Mouse (Mus musculus): ENCODE measurements around the gene E2f2. TPM values are rescaled to one million over a fixed set of nuclear protein-coding genes. Genes with fewer than 3 reads are reported as not detected.

The E2f2 gene
- polyA plus RNA-seq, 1 experiment from 2014 or later, result 5.5 TPM

- H3K4me2 ChIP-seq, result no peak overlapping the region
- H3K4me3 ChIP-seq (ENCODE audit: low read depth, low read length), result no peak overlapping the region
- peak; percentile 82 for TF ChIP-seq CTCF (IDR thresholded peaks at IDR 0.05; ENCODE audit: low read depth)
- no peaks in the 10 kb centered on the region; the same call in 1 of the 2 replicates for H3K9me3 ChIP-seq (ENCODE audit: low read depth, low read length)
- H3K9ac ChIP-seq, result no peak overlapping the region
- H3K36me3 ChIP-seq (ENCODE audit: insufficient read depth), result peaks cover 15% of the 10 kb centered on the region
- H3K4me1 ChIP-seq (ENCODE audit: insufficient read depth), result peaks cover 23% of the 10 kb centered on the region
- WGBS, result 35% methylated on average over 3 of the region's 3 CpGs
- no peak overlapping the region for H3K27ac ChIP-seq (ENCODE audit: low read depth)
- no peak for ATAC-seq (ENCODE audit: insufficient read depth)
- no peaks in the 10 kb centered on the region for H3K27me3 ChIP-seq (ENCODE audit: insufficient read depth, low read length)
- peak; percentile 83 for DNase-seq
These were observed 22.5 kb upstream of the E2f2 start for GRCm38 (mm10) chr4:136149734-136150133.

DNA sequence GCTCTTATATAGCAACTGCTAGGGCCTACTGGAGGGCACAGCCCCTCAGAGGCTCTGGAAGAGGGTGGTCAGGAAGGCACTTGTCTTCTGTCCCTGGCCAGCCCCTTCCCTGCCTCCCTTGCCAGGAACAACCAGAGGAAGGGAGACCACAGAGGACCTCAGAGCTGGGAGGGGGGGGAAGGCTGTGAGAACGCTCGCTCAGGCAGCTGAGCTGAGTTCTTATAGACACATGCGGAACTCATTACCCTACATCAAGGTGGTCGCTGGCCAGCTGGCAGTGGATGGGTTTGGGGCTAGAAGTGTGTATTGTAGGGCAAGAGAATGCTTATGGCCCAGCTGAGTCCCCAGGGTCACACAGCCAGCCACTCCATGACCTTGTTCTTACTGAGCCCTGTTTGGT is 21.6 kb upstream of the E2f2 start:
- Histone ChIP-seq H3K4me2 (no peak overlapping the region), H3K27ac (ENCODE audit: low read depth) (no peak overlapping the region), H3K36me3 (ENCODE audit: insufficient read depth) (peaks cover 8% of the 10 kb centered on the region), H3K4me1 (ENCODE audit: insufficient read depth) (peaks cover 22% of the 10 kb centered on the region), H3K27me3 (ENCODE audit: insufficient read depth, low read length) (no peaks in the 10 kb centered on the region), H3K9ac (no peak overlapping the region), H3K4me3 (ENCODE audit: low read depth, low read length) (no peak overlapping the region), H3K9me3 (ENCODE audit: low read depth, low read length) (no peaks in the 10 kb centered on the region; the same call in 1 of the 2 replicates)
- no peak for TF ChIP-seq CTCF (IDR thresholded peaks at IDR 0.05; ENCODE audit: low read depth)
- 64% methylated on average over 4 of the region's 4 CpGs for WGBS
- ATAC-seq (ENCODE audit: insufficient read depth) (no peak), DNase-seq (no peak)

GRCm38 (mm10) chr4:136152821-136153220 is 19.4 kb upstream of the E2f2 start:
- Histone ChIP-seq H3K27me3 (ENCODE audit: insufficient read depth, low read length) (no peaks in the 10 kb centered on the region), H3K9ac (no peak overlapping the region), H3K36me3 (ENCODE audit: insufficient read depth) (no peaks in the 10 kb centered on the region), H3K27ac (ENCODE audit: low read depth) (peak overlapping the region; percentile 50; the same call in 1 of the 2 replicates), H3K4me1 (ENCODE audit: insufficient read depth) (peaks cover 4% of the 10 kb centered on the region; the same call in 1 of the 2 replicates), H3K9me3 (ENCODE audit: low read depth, low read length) (no peaks in the 10 kb centered on the region; the same call in 1 of the 2 replicates), H3K4me2 (no peak overlapping the region), H3K4me3 (ENCODE audit: low read depth, low read length) (no peak overlapping the region)
- 81% methylated on average over 4 of the region's 4 CpGs for WGBS
- ATAC-seq (ENCODE audit: insufficient read depth) (no peak), DNase-seq (peak; percentile 59)
- peak; percentile 59 for TF ChIP-seq CTCF (IDR thresholded peaks at IDR 0.05; ENCODE audit: low read depth)

DNA sequence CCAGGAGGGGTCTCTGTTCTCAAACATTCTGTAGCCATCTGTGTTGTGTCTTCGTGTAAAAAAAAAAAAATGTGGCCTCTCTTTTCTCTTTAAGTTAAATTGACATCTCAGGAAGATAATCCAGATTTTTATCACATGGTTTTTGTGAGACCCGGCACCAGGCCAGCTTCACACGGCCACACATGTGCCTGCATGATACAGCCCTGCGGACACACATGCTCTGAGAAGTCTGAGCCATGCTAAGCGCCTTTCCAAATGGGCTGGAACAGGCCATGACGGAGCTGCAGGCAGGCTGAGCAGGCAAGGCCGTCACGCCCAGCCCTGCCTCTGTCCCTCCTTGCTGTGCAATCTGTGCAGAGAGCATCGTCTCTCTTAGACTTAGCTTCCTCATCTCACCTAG is 17.7 kb upstream of the E2f2 start:
- Histone ChIP-seq H3K27me3 (ENCODE audit: insufficient read depth, low read length) (no peaks in the 10 kb centered on the region), H3K4me1 (ENCODE audit: insufficient read depth) (no peaks in the 10 kb centered on the region), H3K36me3 (ENCODE audit: insufficient read depth) (no peaks in the 10 kb centered on the region), H3K9ac (no peak overlapping the region), H3K9me3 (ENCODE audit: low read depth, low read length) (no peaks in the 10 kb centered on the region; the same call in 1 of the 2 replicates), H3K4me2 (no peak overlapping the region), H3K27ac (ENCODE audit: low read depth) (no peak overlapping the region), H3K4me3 (ENCODE audit: low read depth, low read length) (no peak overlapping the region)
- DNase-seq (no peak), ATAC-seq (ENCODE audit: insufficient read depth) (no peak)
- WGBS, result 51% methylated on average over 9 of the region's 9 CpGs
- no peak for TF ChIP-seq CTCF (IDR thresholded peaks at IDR 0.05; ENCODE audit: low read depth)

DNA sequence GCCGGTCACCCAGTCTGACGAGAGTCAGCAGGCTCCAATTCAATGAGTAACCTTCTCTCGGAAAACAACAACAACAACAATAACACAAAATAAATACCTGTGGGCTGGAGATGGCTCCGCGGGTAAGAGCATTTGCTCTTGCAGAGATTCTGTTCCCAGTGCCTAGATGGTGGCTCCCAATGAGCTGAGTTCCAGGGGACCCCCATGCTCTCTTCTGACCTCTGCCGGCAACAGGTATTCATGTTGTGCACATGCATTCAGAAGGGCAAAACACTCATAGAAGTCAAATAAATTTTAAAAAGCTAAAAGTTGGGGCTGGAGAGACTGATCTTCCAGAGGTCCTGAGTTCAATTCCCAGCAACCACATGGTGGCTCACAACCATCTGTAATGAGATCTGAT is 13.7 kb upstream of the E2f2 start:
- no peaks in the 10 kb centered on the region for H3K27me3 ChIP-seq (ENCODE audit: insufficient read depth, low read length)
- DNase-seq, result no peak

DNA sequence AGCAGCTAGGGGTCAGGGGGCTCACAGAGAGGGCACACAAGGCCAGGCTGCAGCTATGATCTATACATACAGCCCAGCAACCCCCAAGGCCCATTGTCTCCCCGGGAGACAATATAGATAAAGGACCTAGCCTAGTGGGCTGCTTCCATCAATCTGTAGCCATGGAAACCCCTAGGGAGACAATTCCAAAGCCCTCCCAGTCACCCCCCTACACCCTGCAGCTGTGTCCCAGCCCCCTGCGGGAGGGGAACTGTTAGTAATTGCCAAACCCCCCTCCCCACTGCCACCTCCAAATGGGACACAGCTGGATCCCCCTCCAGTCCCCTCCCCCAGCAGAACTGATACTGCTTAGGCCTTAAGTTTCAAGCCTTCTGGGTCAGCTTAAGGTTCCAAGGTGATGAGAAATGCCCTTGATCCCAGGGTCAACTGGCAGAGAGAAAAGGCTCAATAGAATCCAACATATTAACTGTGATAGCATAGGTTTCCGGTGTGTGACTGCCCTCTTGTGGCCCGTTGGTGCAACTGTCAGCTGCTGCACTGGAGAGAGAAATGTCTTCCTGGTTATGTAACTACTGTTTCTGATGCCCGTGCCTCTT is 12.3 kb upstream of the E2f2 start:
- no peaks in the 10 kb centered on the region for H3K27me3 ChIP-seq (ENCODE audit: insufficient read depth, low read length)
- no peaks in the 10 kb centered on the region for H3K36me3 ChIP-seq (ENCODE audit: insufficient read depth)
- DNase-seq (peak; percentile 94), ATAC-seq (ENCODE audit: insufficient read depth) (peak; percentile 47; the same call in 1 of the 2 replicates)
- no peak overlapping the region for H3K4me3 ChIP-seq (ENCODE audit: low read depth, low read length)
- WGBS, result 12% methylated on average over 5 of the region's 5 CpGs
- TF ChIP-seq CTCF (IDR thresholded peaks at IDR 0.05; ENCODE audit: low read depth), result peak; percentile 98
- no peaks in the 10 kb centered on the region for H3K4me1 ChIP-seq (ENCODE audit: insufficient read depth)
- no peak overlapping the region for H3K4me2 ChIP-seq
- peak overlapping the region; percentile 30; the same call in 1 of the 2 replicates for H3K27ac ChIP-seq (ENCODE audit: low read depth)
- H3K9ac ChIP-seq, result 0 out of 2 replicates have a peak overlapping the region, but pooled peaks have one; percentile 3
- no peaks in the 10 kb centered on the region for H3K9me3 ChIP-seq (ENCODE audit: low read depth, low read length)

More for the DNA sequence above, 13.7 kb upstream of the E2f2 start:
- Histone ChIP-seq H3K4me3 (ENCODE audit: low read depth, low read length) (no peak overlapping the region), H3K9me3 (ENCODE audit: low read depth, low read length) (no peaks in the 10 kb centered on the region), H3K9ac (no peak overlapping the region), H3K36me3 (ENCODE audit: insufficient read depth) (no peaks in the 10 kb centered on the region), H3K4me2 (no peak overlapping the region), H3K4me1 (ENCODE audit: insufficient read depth) (no peaks in the 10 kb centered on the region), H3K27ac (ENCODE audit: low read depth) (no peak overlapping the region)
- ATAC-seq (ENCODE audit: insufficient read depth), result no peak
- 73% methylated on average over 6 of the region's 6 CpGs for WGBS
- TF ChIP-seq CTCF (IDR thresholded peaks at IDR 0.05; ENCODE audit: low read depth), result peak; percentile 30; the same call in 1 of the 2 replicates

- Histone ChIP-seq H3K9me3 (ENCODE audit: low read depth, low read length) (no peaks in the 10 kb centered on the region), H3K4me3 (ENCODE audit: low read depth, low read length) (no peak overlapping the region), H3K27me3 (ENCODE audit: insufficient read depth, low read length) (no peaks in the 10 kb centered on the region), H3K9ac (no peak overlapping the region), H3K36me3 (ENCODE audit: insufficient read depth) (no peaks in the 10 kb centered on the region), H3K4me2 (no peak overlapping the region), H3K27ac (ENCODE audit: low read depth) (no peak overlapping the region), H3K4me1 (ENCODE audit: insufficient read depth) (no peaks in the 10 kb centered on the region)
- DNase-seq (peak; percentile 94), ATAC-seq (ENCODE audit: insufficient read depth) (peak; percentile 72)
- WGBS, result 2% methylated on average over 11 of the region's 11 CpGs
- TF ChIP-seq CTCF (IDR thresholded peaks at IDR 0.05; ENCODE audit: low read depth), result peak; percentile 99
These were observed 8.7 kb upstream of the E2f2 start for GRCm38 (mm10) chr4:136163448-136163847.
